Mouse (Mus musculus): ENCODE measurements at regions not wholly inside any gene's neighbourhood (a gene's known extent, or its start where the extent isn't known, plus 50 kb on each side); places are given as distances from the start of the nearest gene placed in this dataset.

- DNase-seq, result peak in 1 of 2 experiments; percentile 31
- intact Hi-C loops (cut with DNase I), result no loop called here
Measured at GRCm38 (mm10) chr7:70300516-70300915, 66.0 kb downstream of the Nr2f2 start.

- intact Hi-C loops (cut with DNase I), result no loop called here
- no peak for DNase-seq
Measured at GRCm38 (mm10) chr7:70291431-70291830, 75.1 kb downstream of the Nr2f2 start.

- intact Hi-C loops (cut with DNase I), result no loop called here
- no peak for DNase-seq
Measured at GRCm38 (mm10) chr7:70290733-70291320, 75.7 kb downstream of the Nr2f2 start.

GRCm38 (mm10) chr7:70290277-70290676 lies 76.3 kb downstream of the Nr2f2 start:
- intact Hi-C loops (cut with DNase I), result no loop called here
- no peak for DNase-seq

- intact Hi-C loops (cut with DNase I), result no loop called here
- DNase-seq, result no peak
Measured at GRCm38 (mm10) chr7:70288621-70289020, 77.9 kb downstream of the Nr2f2 start.

GRCm38 (mm10) chr7:70287891-70288421 lies 78.6 kb downstream of the Nr2f2 start:
- DNase-seq, result no peak
- intact Hi-C loops (cut with DNase I), result no loop called here

- DNase-seq, result no peak
- intact Hi-C loops (cut with DNase I), result no loop called here
Measured at GRCm38 (mm10) chr7:70286836-70287355, 79.6 kb downstream of the Nr2f2 start.

GRCm38 (mm10) chr7:70285344-70285743 lies 81.2 kb downstream of the Nr2f2 start:
- DNase-seq, result no peak
- intact Hi-C loops (cut with DNase I), result no loop called here

- intact Hi-C loops (cut with DNase I), result no loop called here
- DNase-seq, result no peak
Measured at GRCm38 (mm10) chr7:70283836-70284235, 82.7 kb downstream of the Nr2f2 start.

- intact Hi-C loops (cut with DNase I), result no loop called here
- DNase-seq, result no peak
Measured at GRCm38 (mm10) chr7:70283166-70283565, 83.4 kb downstream of the Nr2f2 start.

- intact Hi-C loops (cut with DNase I), result no loop called here
- DNase-seq, result no peak
Measured at GRCm38 (mm10) chr7:70281891-70282515, 84.5 kb downstream of the Nr2f2 start.

GRCm38 (mm10) chr7:70281381-70281750 lies 85.2 kb downstream of the Nr2f2 start:
- DNase-seq, result no peak
- intact Hi-C loops (cut with DNase I), result no loop called here

- no peak for DNase-seq
- intact Hi-C loops (cut with DNase I), result no loop called here
Measured at GRCm38 (mm10) chr7:70280643-70281380, 85.7 kb downstream of the Nr2f2 start.

GRCm38 (mm10) chr7:70279927-70280642 lies 86.5 kb downstream of the Nr2f2 start:
- no peak for DNase-seq
- intact Hi-C loops (cut with DNase I), result no loop called here

GRCm38 (mm10) chr7:70279101-70279500 lies 87.4 kb downstream of the Nr2f2 start:
- intact Hi-C loops (cut with DNase I), result no loop called here
- DNase-seq, result no peak

GRCm38 (mm10) chr7:70276078-70276477 lies 90.5 kb downstream of the Nr2f2 start:
- intact Hi-C loops (cut with DNase I), result no loop called here
- no peak for DNase-seq

- intact Hi-C loops (cut with DNase I), result no loop called here
- DNase-seq, result no peak
Measured at GRCm38 (mm10) chr7:70274312-70274711, 92.2 kb downstream of the Nr2f2 start.

- intact Hi-C loops (cut with DNase I), result no loop called here
- DNase-seq, result peak; percentile 30 to 51
Measured at GRCm38 (mm10) chr7:70267075-70267474, 99.5 kb downstream of the Nr2f2 start.

GRCm38 (mm10) chr7:70256806-70257205 lies 109.7 kb downstream of the Nr2f2 start:
- DNase-seq, result no peak
- intact Hi-C loops (cut with DNase I), result no loop called here

- intact Hi-C loops (cut with DNase I), result no loop called here
- no peak for DNase-seq
Measured at GRCm38 (mm10) chr7:70255072-70255471, 111.5 kb downstream of the Nr2f2 start.

- no peak for DNase-seq
- intact Hi-C loops (cut with DNase I), result no loop called here
Measured at GRCm38 (mm10) chr7:70253275-70253674, 113.3 kb downstream of the Nr2f2 start.

Measured in gastrocnemius, postnatal 36 days (tissue).